ENCODE assay signal across 13 mouse cellular contexts in the genomic region with DNA sequence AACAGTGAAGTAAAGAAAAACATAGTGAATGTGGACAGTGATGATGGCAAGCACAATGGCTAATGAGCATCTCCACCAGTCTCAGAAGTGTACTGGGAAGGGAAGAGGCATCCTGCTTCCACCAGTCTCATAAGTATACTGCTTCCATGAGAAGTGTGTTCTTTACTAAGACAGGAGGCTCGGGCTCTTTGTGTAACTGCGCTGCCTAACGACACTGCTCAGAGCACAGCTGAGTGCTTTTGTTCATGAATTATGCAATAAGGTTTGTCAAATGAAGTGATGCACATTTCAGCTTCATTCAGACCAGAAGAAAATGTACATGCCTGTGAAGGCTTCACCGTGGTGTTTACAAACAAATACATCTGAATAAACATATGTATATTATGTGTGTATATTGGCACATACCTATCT. TPM values are rescaled to one million over a fixed set of nuclear protein-coding genes. Genes with fewer than 3 reads are reported as not detected.
A peak's percentile ranks its signal among the peaks of the same experiment; 100 is the strongest.
DNase-seq lines count a peak whose midpoint lies in the region; ATAC-seq lines count a peak whose summit lies in the region.
"Had no signal": no experiment of that assay in that cellular context is flagged by ENCODE, and none has a peak within 500 bp of the region (broad histone marks: within the 10 kb centered on the region; RNA-seq: fewer than 3 reads in every experiment).

No protein-coding gene starts in this region.

- no peaks in the 10 kb centered on the region for H3K9me3 ChIP-seq in forebrain, embryonic 16.5 days (ENCODE audit: control insufficient read depth, low read length)
- no peaks in the 10 kb centered on the region for H3K9me3 ChIP-seq in hindbrain, embryonic 16.5 days (ENCODE audit: control insufficient read depth, low read length)
- H3K9me3 ChIP-seq: embryonic facial prominence, embryonic 13.5 days; liver, embryonic 13.5 days had no signal

- peaks cover 7% of the 10 kb centered on the region; the same call in 1 of the 2 replicates for H3K4me1 ChIP-seq in forebrain, embryonic 16.5 days (replicated peaks; ENCODE audit: control insufficient read depth, insufficient read depth, low read length)
- H3K4me1 ChIP-seq in hindbrain, embryonic 16.5 days (ENCODE audit: control insufficient read depth, insufficient read depth, low read depth, low read length): peaks cover 3% of the 10 kb centered on the region
- H3K4me1 ChIP-seq: liver, embryonic 13.5 days had no signal

- H3K4me3 ChIP-seq in forebrain, embryonic 16.5 days (replicated peaks; ENCODE audit: low read length): no peak overlapping the region
- H3K4me3 ChIP-seq in hindbrain, embryonic 16.5 days (ENCODE audit: low read length): no peak overlapping the region
- H3K4me3 ChIP-seq: embryonic facial prominence, embryonic 13.5 days; liver, embryonic 13.5 days had no signal

- H3K4me2 ChIP-seq in forebrain, embryonic 16.5 days (ENCODE audit: low read length): no peak overlapping the region
- H3K4me2 ChIP-seq in hindbrain, embryonic 16.5 days (ENCODE audit: low read length): no peak overlapping the region
- H3K4me2 ChIP-seq: embryonic facial prominence, embryonic 13.5 days; liver, embryonic 13.5 days had no signal

- no peaks in the 10 kb centered on the region for H3K27me3 ChIP-seq in forebrain, embryonic 16.5 days (replicated peaks; ENCODE audit: control insufficient read depth, insufficient read depth, low read length)
- H3K27me3 ChIP-seq in hindbrain, embryonic 16.5 days (replicated peaks; ENCODE audit: control insufficient read depth, insufficient read depth, low read length): no peaks in the 10 kb centered on the region
- H3K27me3 ChIP-seq: embryonic facial prominence, embryonic 13.5 days; liver, embryonic 13.5 days had no signal

- peak; percentile 19 for DNase-seq in layer of hippocampus, adult 9-11 months
- DNase-seq in layer of hippocampus, postnatal 36 days: no peak
- DNase-seq in kidney, adult 18-20 months: no peak
- DNase-seq in gastrocnemius, postnatal 36 days: no peak
- DNase-seq in urinary bladder, adult 2 months (ENCODE audit: low spot score): no peak
- DNase-seq: cerebellum, adult 9-11 months; kidney, adult 2 months; liver, embryonic 13.5 days had no signal

- no peaks in the 10 kb centered on the region for H3K36me3 ChIP-seq in forebrain, embryonic 16.5 days (ENCODE audit: control insufficient read depth, insufficient read depth)
- no peaks in the 10 kb centered on the region for H3K36me3 ChIP-seq in hindbrain, embryonic 16.5 days (ENCODE audit: control insufficient read depth, insufficient read depth, low read length)
- H3K36me3 ChIP-seq: embryonic facial prominence, embryonic 13.5 days; liver, embryonic 13.5 days had no signal

- no peak overlapping the region for H3K27ac ChIP-seq in forebrain, embryonic 16.5 days (ENCODE audit: low read length)
- H3K27ac ChIP-seq in hindbrain, embryonic 16.5 days (ENCODE audit: low read depth, low read length): no peak overlapping the region
- H3K27ac ChIP-seq: embryonic facial prominence, embryonic 13.5 days; liver, embryonic 13.5 days had no signal

- intact Hi-C loops in gastrocnemius, postnatal 36 days (cut with DNase I): no loop called here

- WGBS in forebrain, embryonic 16.5 days: 11% methylated on average over 4 of the region's 4 CpGs
- WGBS in hindbrain, embryonic 16.5 days: 21% methylated on average over 4 of the region's 4 CpGs

- no peak overlapping the region for H3K9ac ChIP-seq in forebrain, embryonic 16.5 days (replicated peaks; ENCODE audit: low read depth, low read length)
- no peak overlapping the region for H3K9ac ChIP-seq in hindbrain, embryonic 16.5 days (ENCODE audit: low read depth, low read length)
- H3K9ac ChIP-seq: embryonic facial prominence, embryonic 13.5 days; liver, embryonic 13.5 days had no signal

- ATAC-seq in forebrain, embryonic 16.5 days: peak; percentile 96
- peak; percentile 75 for ATAC-seq in hindbrain, embryonic 16.5 days
- ATAC-seq in monocyte, adult 5-6 weeks (replicated peaks; ENCODE audit: insufficient number of reproducible peaks, low FRiP score, low TSS enrichment, poor library complexity, severe bottlenecking): 0 out of 2 replicates have a peak, but pooled peaks have one; percentile 22
- ATAC-seq: activated CD4-positive, CD25-positive, alpha-beta regulatory T cell, adult 4 months had no signal

RNA-seq across cellular contexts. Expression of gene Mamdc2, which starts 59.4 kb away (rescaled TPM):
- under 1 TPM; 0.82 to 0.83 TPM for total RNA-seq in layer of hippocampus, postnatal 36 days (2021)
- 1.3 and 1.5 TPM in 2 replicates for polyA plus RNA-seq in forebrain, embryonic 16.5 days (2015; fragmentation: Nextera tagmentation; extraction: Ambion mirVana)
- 2.5 and 2.6 TPM in 2 replicates for polyA plus RNA-seq in hindbrain, embryonic 16.5 days (2015; fragmentation: Nextera tagmentation; extraction: Ambion mirVana)
- total RNA-seq in monocyte, adult 5-6 weeks (2017): 0.75 to 2.2 TPM in 2 of 3 replicates, not detected in the other
- total RNA-seq in gastrocnemius, postnatal 36 days (2021): under 1 TPM; 0.89 to 0.92 TPM
- 19.0 and 26.0 TPM in 2 replicates for polyA plus RNA-seq in urinary bladder, adult 2 months (2012; rRNA removed)
- polyA plus RNA-seq: activated CD4-positive, CD25-positive, alpha-beta regulatory T cell, adult 4 months had no signal

Comparison
In these comparisons a context has a peak if more than half of its experiments do, and no peak if none do; other contexts are left out.
1. ATAC-seq: peak in every context shown above with its lines; median percentile 96 in forebrain, embryonic 16.5 days; 75 in hindbrain, embryonic 16.5 days; 22 in monocyte, adult 5-6 weeks.